In the genomic region with DNA sequence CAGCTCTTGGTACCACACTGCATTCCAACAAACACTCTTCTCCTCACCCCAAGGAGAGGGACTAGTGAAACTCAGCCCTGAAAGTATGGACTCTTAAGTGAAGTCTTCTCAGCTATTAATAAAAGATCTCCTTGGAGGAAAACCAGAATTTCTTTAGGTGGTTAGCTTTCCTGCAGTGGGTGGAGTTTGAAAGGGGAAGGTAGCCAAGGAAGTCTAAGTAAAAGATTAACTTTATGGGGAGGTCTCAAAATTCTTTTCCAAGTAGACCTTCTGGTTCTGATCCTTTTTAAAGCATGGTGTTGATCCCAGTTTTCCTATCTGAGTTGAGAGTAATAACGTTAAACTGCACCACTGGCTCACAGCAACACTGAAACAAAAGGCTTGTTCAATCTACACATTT, we compare ENCODE assay signal across 20 mouse cellular contexts.
"Had no signal": no experiment of that assay in that cellular context is flagged by ENCODE, and none has a peak within 500 bp of the region (broad histone marks: within the 10 kb centered on the region; RNA-seq: fewer than 3 reads in every experiment).

No protein-coding gene starts in this region.

- H3K9ac ChIP-seq: limb, embryonic 15.5 days; liver, embryonic 13.5 days; liver, embryonic 15.5 days; lung, embryonic 15.5 days; midbrain, embryonic 12.5 days; neural tube, embryonic 13.5 days; neural tube, embryonic 15.5 days had no signal

- H3K27me3 ChIP-seq: limb, embryonic 15.5 days; liver, embryonic 13.5 days; liver, embryonic 15.5 days; lung, embryonic 15.5 days; midbrain, embryonic 12.5 days; neural tube, embryonic 13.5 days; neural tube, embryonic 15.5 days had no signal

- H3K9me3 ChIP-seq: limb, embryonic 15.5 days; liver, embryonic 13.5 days; liver, embryonic 15.5 days; lung, embryonic 15.5 days; midbrain, embryonic 10.5 days; midbrain, embryonic 12.5 days; neural tube, embryonic 13.5 days; neural tube, embryonic 15.5 days had no signal

- ATAC-seq: midbrain, embryonic 16.5 days had no signal

- DNase-seq: liver, embryonic 13.5 days; midbrain, embryonic 14.5 days; retina, postnatal 1 day; right cerebral cortex, adult 18-20 months; right cerebral cortex, postnatal 25 days; right cerebral cortex, postnatal 4 days; spleen, adult 18-20 months; thymus, adult 18-20 months; thymus, postnatal 14 days; thymus, postnatal 36 days had no signal

- H3K36me3 ChIP-seq: limb, embryonic 15.5 days; liver, embryonic 13.5 days; liver, embryonic 15.5 days; lung, embryonic 15.5 days; midbrain, embryonic 10.5 days; midbrain, embryonic 12.5 days; neural tube, embryonic 13.5 days; neural tube, embryonic 15.5 days had no signal

- H3K4me1 ChIP-seq: limb, embryonic 15.5 days; liver, embryonic 13.5 days; lung, embryonic 15.5 days; midbrain, embryonic 10.5 days; midbrain, embryonic 12.5 days; neural tube, embryonic 13.5 days; neural tube, embryonic 15.5 days had no signal

- H3K4me2 ChIP-seq: limb, embryonic 15.5 days; liver, embryonic 11.5 days; liver, embryonic 13.5 days; liver, embryonic 15.5 days; lung, embryonic 15.5 days; midbrain, embryonic 12.5 days; neural tube, embryonic 13.5 days; neural tube, embryonic 15.5 days had no signal

- H3K4me3 ChIP-seq: limb, embryonic 15.5 days; liver, embryonic 13.5 days; liver, embryonic 15.5 days; lung, embryonic 15.5 days; midbrain, embryonic 10.5 days; midbrain, embryonic 12.5 days; myocyte; neural tube, embryonic 13.5 days; neural tube, embryonic 15.5 days had no signal

- H3K27ac ChIP-seq: limb, embryonic 15.5 days; liver, embryonic 13.5 days; liver, embryonic 15.5 days; lung, embryonic 15.5 days; midbrain, embryonic 10.5 days; midbrain, embryonic 12.5 days; neural tube, embryonic 13.5 days; neural tube, embryonic 15.5 days had no signal
